Mouse (Mus musculus) embryo, embryonic 11.5 days (tissue): ENCODE data around the gene Smad9.
"Not testable (repeated sequence)": the region's sequence is repeated elsewhere in the genome, so short reads cannot be mapped to it uniquely, and the experiment has no call there.

Experiments
- DNase-seq: peaks from one replicate; pipeline ENCODE4 v3.0.0-alpha.2; 2012; ENCODE audit warnings: low read depth, low spot score

The Smad9 gene

GRCm38 (mm10) chr3:54757446-54757845 is 2.1 kb downstream of the Smad9 start:
- DNase-seq = no peak

GRCm38 (mm10) chr3:54759211-54759610 is 3.8 kb downstream of the Smad9 start:
- no peak for DNase-seq

- DNase-seq = no peak
Measured at GRCm38 (mm10) chr3:54760321-54761115, 5.1 kb downstream of the Smad9 start.

- DNase-seq = no peak
Measured at GRCm38 (mm10) chr3:54761258-54761657, 5.9 kb downstream of the Smad9 start.

GRCm38 (mm10) chr3:54764418-54764817 is 9.0 kb downstream of the Smad9 start:
- no peak for DNase-seq

- DNase-seq = not testable (repeated sequence)
Measured at GRCm38 (mm10) chr3:54765521-54765920, 10.1 kb downstream of the Smad9 start.

- no peak for DNase-seq
Measured at GRCm38 (mm10) chr3:54766034-54766433, 10.7 kb downstream of the Smad9 start.

- no peak for DNase-seq
Measured at GRCm38 (mm10) chr3:54766811-54767210, 11.4 kb downstream of the Smad9 start.

GRCm38 (mm10) chr3:54768592-54768991 is 13.2 kb downstream of the Smad9 start:
- no peak for DNase-seq

GRCm38 (mm10) chr3:54769349-54770275 is 14.2 kb downstream of the Smad9 start:
- no peak for DNase-seq

- DNase-seq = no peak
Measured at GRCm38 (mm10) chr3:54773613-54774012, 18.2 kb downstream of the Smad9 start.

GRCm38 (mm10) chr3:54775989-54776631 is 20.7 kb downstream of the Smad9 start:
- DNase-seq = no peak

- no peak for DNase-seq
Measured at GRCm38 (mm10) chr3:54790601-54791000, 35.2 kb downstream of the Smad9 start.

- DNase-seq = no peak
Measured at GRCm38 (mm10) chr3:54791822-54792677, 36.7 kb downstream of the Smad9 start.

- DNase-seq = no peak
Measured at GRCm38 (mm10) chr3:54793762-54794161, 38.4 kb downstream of the Smad9 start.

- DNase-seq = no peak
Measured at GRCm38 (mm10) chr3:54795379-54795778, 40.0 kb downstream of the Smad9 start.

- no peak for DNase-seq
Measured at GRCm38 (mm10) chr3:54795806-54796205, 40.4 kb downstream of the Smad9 start.

GRCm38 (mm10) chr3:54797211-54797610 is 41.8 kb downstream of the Smad9 start:
- no peak for DNase-seq

GRCm38 (mm10) chr3:54803713-54804112 is 48.3 kb downstream of the Smad9 start:
- no peak for DNase-seq

- no peak for DNase-seq
Measured at GRCm38 (mm10) chr3:54807061-54807661, 51.8 kb downstream of the Smad9 start.
